Mouse (Mus musculus): Measurements from ENCODE around the gene Amn.

The Amn gene

GRCm38 (mm10) chr12:111323423-111323822 is 52.5 kb downstream of the Amn start:
- 80% methylated on average over 4 of the region's 4 CpGs for WGBS

- WGBS, result 85% methylated on average over 21 of the region's 21 CpGs
Measured at GRCm38 (mm10) chr12:111324536-111324935, 53.6 kb downstream of the Amn start.

- WGBS, result 82% methylated on average over 12 of the region's 12 CpGs
Measured at GRCm38 (mm10) chr12:111324949-111325348, 54.1 kb downstream of the Amn start.

GRCm38 (mm10) chr12:111325744-111326424 is 55.0 kb downstream of the Amn start:
- WGBS, result 89% methylated on average over 18 of the region's 18 CpGs
